Mouse (Mus musculus): ENCODE results near the gene 4930563M21Rik.
"Not testable (repeated sequence)": the region's sequence is repeated elsewhere in the genome, so short reads cannot be mapped to it uniquely, and the experiment has no call there.

The 4930563M21Rik gene

GRCm38 (mm10) chr9:56010450-56010849 is at the start of gene 4930563M21Rik:
Gene 4930563M21Rik, minus strand, starts transcription at chr9:56010550.
- no peak for DNase-seq (ENCODE audit: low spot score)

- DNase-seq (ENCODE audit: low spot score) = no peak
Measured at GRCm38 (mm10) chr9:56056147-56056546, 45.8 kb upstream of the 4930563M21Rik start.

- DNase-seq (ENCODE audit: low spot score) = no peak
Measured at GRCm38 (mm10) chr9:56053796-56054195, 43.4 kb upstream of the 4930563M21Rik start.

GRCm38 (mm10) chr9:56042181-56042621 is 31.9 kb upstream of the 4930563M21Rik start:
- DNase-seq (ENCODE audit: low spot score) = peak; percentile 79

DNA sequence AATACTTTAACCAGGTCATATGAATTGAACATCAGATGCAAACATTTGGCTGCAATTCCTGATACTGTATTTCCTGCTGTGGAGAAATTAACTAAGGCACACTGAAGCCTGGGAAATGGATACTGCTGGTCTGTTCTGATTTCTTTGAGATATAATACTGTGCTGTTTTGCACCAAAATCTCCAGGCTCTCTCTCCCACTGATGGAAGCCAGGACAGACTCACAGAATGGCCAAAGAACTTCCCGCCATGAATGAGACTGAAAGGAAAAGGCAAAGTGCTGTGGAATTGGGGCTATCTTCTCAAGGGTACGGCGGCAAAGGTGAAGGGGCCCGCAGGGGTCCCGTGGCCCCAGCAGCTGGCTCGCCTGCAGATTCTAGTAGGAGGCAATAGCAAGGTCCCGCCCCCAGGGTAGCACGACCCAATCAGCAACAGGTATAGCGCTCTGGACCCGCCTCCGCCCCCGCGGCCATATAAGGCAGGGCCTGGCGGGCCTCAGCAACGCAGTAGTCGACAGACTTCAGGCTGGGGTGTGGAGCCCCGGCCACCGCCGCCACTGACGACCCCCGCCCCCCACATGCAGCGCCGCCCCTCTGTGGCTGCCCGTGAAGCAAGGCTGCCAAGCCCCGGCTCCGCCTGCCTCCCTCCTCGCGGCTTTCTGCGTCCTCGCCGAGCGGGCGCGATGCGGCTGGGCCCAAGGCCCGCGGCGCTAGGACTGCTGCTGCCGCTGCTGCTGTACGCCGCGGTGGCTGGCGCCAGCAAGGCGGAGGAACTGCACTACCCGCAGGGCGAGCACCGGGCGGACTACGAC is 31.2 kb upstream of the 4930563M21Rik start, which contains the start of gene Rcn2:
Rcn2 (plus strand) TSS at position 474 of the 809 bp plus-strand sequence.
- peak; percentile 97 for DNase-seq (ENCODE audit: low spot score)

DNA sequence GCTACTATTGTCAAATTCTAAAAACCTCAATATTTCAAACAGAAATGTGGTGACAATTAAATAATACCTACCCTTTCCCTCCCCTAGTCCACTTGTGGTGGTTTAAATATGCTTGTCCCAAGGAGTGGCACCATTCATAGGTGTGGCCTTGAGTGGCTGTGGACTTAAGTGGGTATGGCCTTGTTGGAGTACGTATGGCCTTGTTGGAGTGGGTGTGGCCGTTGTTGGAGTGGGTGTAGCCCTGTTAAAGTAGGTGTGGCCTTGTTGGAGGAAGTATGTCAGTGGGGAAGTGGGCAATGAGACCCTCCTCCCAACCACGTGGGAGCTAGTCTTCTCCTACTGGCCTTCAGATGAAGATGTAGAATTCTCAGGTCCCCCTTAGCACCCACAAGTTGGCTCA is 21.9 kb upstream of the 4930563M21Rik start:
- no peak for DNase-seq (ENCODE audit: low spot score)

GRCm38 (mm10) chr9:56027292-56027691 is 16.9 kb upstream of the 4930563M21Rik start:
- no peak for DNase-seq (ENCODE audit: low spot score)

- no peak for DNase-seq (ENCODE audit: low spot score)
Measured at GRCm38 (mm10) chr9:56024772-56025171, 14.4 kb upstream of the 4930563M21Rik start.

DNA sequence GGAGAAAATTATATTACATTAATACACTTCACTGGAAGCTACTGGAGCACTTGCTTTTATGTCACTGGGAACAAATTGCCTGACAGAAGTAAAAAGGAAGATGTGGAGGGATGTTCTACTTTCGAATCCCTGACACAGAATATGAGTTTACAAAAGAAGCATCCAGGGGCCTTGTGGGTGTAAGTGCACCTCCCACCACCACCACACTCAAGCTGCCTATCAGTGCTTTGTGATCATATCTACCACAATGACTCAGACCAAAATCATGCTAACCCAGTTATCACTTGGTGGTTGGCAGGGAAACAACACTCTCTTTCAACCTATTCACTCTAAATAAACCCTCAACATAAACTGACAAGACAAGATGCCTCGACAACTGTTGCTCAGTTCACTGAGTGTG is 5.7 kb downstream of the 4930563M21Rik start:
- not testable (repeated sequence) for DNase-seq (ENCODE audit: low spot score)

DNA sequence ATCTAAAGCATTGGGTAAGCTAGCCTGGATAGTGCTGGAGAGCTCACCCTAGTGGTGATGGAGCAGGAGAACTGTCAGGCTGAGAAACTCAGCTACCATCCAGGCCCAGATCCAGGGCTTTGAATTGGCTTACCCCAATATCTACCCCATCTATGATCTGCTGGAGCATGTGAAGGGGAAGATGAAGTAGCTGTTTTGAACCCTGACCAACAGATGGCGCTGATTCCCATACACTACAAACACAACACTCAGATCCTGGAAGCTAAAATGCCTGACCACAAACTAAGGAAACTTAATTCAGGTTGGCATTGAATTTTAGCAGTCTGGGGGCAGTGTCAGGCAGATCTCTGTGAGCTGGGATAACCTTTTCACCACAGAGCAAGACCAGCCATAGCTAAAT is 63.5 kb downstream of the 4930563M21Rik start:
- DNase-seq (ENCODE audit: low spot score) = peak; percentile 32

DNA sequence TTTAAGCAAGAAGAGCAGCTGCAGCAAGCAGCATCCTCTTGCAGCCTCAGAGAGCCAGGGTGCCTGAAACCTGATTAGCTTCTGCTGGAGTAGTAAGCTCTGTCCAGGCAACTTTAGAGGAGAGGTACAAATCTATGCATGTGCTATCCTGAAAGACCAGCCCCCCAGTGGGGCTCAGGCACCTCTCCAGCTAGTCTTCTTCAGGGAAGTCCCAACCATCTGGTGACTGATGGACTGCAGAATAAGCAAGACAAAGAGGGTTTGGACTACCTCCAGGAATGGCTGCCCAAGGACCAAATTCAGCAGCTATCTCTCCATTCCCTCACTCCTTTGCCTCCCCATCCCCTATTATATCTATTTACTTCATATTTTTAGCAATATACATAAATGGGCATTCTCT is 69.0 kb downstream of the 4930563M21Rik start:
- no peak for DNase-seq (ENCODE audit: low spot score)

GRCm38 (mm10) chr9:55938618-55938985 is 71.7 kb downstream of the 4930563M21Rik start:
- DNase-seq (ENCODE audit: low spot score) = no peak

DNA sequence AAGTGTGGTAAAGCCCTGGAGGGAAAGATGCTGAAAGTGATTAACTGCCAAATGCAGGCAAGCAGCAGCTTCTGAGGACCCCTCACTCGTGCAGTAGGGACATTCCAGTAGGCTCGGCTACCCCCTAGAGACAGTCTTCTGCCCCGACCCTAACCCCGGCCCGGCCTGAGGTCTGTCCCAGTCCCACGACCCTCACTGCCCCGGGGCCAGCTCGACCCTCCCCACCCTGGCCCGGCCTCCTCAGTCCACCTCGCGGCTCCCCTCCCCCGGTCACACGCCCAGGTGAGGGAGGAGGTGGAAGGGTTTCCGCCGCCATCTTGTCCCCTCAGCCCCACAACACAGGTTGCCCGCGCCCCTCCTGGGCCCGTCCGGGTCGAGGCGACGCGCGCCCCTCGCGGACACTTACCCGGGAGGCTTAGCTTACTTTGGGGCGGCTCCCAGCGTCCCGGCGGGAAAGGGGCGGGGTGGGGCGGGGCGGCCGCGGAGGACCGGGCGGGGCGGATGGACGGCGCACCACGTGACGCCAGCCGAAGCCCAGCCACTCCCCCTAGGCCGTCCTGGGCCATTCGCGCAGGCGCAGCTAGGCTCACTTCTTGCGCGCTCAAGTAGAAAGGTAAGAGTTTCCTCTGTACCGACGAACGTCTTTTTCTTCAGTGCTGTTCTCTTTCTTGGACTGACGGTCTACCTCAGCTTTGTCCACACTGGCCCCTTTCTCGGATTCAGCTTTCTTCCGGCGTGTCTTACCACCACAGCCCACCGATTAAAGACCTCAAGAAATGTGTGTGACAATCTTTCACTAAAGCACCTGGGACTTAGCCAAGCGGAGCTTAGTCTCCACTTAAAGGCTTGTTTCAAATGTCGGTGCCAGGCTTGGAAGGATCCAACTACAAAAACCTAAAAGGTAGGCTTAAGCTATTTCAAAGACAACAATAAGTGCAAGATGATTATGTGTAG is 72.4 kb downstream of the 4930563M21Rik start, which contains the start of gene Scaper:
Scaper (minus strand) TSS at position 456 of the 954 bp plus-strand sequence.
- peak; percentile 95 for DNase-seq (ENCODE audit: low spot score)

DNA sequence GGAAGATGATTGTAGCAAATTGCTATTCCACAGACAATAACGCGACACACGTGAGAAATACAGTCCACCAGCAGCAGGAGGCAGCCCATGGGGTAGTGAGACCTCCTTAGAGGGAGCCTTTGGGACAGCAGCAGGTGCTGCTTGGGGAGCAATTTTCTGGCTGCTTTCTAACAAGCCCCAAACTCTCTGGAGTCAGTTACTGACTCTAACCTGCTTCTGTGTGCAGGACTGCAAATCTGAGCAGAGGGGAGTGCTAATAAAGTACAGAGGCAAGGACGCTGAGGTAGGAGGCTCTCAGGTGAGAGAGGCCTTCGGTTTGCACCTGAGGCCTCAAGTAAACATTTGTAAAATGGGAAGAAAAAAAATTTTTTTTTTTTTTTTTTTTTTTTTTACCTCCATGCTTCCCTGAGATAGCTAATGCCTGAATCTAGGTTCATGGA is 73.1 kb downstream of the 4930563M21Rik start:
- DNase-seq (ENCODE audit: low spot score) = peak; percentile 21

GRCm38 (mm10) chr9:55932482-55932881 is 77.9 kb downstream of the 4930563M21Rik start:
- no peak for DNase-seq (ENCODE audit: low spot score)

DNA sequence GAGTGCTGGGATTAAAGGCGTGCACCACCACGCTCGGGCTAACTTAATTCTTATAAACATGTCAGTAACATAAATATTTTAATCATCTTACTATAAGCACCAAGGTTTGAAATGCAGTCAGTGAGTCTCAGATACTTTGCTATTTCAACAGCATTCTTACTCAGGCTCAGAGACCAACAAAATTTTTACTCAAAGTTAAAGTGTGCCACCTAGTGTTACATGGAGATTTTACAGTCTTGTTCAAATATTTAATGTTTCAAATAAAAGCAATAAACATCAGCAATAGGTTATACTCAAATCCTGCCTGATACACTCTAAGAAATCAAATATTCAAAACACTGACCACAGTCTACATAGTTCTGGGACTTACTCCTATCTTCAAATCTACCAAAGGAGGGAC is 91.8 kb downstream of the 4930563M21Rik start:
- peak; percentile 81 for DNase-seq (ENCODE audit: low spot score)

DNA sequence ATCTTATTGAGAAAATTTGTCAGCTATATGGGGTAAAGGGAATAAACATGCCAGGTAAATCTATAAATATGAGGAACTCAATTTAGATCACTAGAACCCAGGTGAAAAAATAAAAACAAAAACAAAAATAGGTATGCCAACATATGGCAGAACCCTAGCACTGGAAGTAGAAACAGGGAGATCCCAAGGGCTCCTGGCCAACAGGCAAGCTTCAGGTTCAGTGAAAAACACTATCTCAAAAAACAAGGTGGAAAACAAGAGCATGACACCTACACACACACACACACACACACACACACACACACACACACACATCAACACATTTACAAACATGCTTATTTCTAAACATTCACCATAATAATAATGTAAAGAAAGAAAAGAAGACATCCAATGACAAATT is 93.6 kb downstream of the 4930563M21Rik start:
- no peak for DNase-seq (ENCODE audit: low spot score)
